Mouse (Mus musculus) ES-Bruce4 (cell line): ENCODE measurements around the gene Mpg. TPM values are rescaled to one million over a fixed set of nuclear protein-coding genes. Genes with fewer than 3 reads are reported as not detected.

ENCODE experiments used
- H3K27ac ChIP-seq: 2 replicates; pipeline ENCODE4 v1.5.1; 2012; ENCODE audit warnings: low read length, inconsistent platforms; ENCODE audit not compliant: insufficient read depth
- H3K27me3 ChIP-seq: 2 replicates; pipeline ENCODE4 v1.6.1; 2012; ENCODE audit warnings: mild to moderate bottlenecking, low read length, inconsistent platforms; ENCODE audit not compliant: control insufficient read depth, poor library complexity, insufficient read depth, severe bottlenecking
- H3K36me3 ChIP-seq: 2 replicates; pipeline ENCODE4 v1.6.1; 2012; ENCODE audit warnings: inconsistent platforms, mild to moderate bottlenecking, low read length, moderate library complexity; ENCODE audit not compliant: control insufficient read depth, poor library complexity, insufficient read depth, severe bottlenecking
- H3K4me1 ChIP-seq: one replicate; pipeline ENCODE4 v1.8.1; 2011; ENCODE audit warnings: low read length; ENCODE audit not compliant: control insufficient read depth, insufficient read depth
- H3K4me3 ChIP-seq: 2 replicates; pipeline ENCODE4 v1.5.1; 2011; ENCODE audit warnings: low read depth, mild to moderate bottlenecking, low read length
- H3K9ac ChIP-seq: 2 replicates; pipeline ENCODE4 v1.6.1; 2012; ENCODE audit warnings: low read depth, mild to moderate bottlenecking, inconsistent platforms; ENCODE audit not compliant: poor library complexity, severe bottlenecking
- H3K9me3 ChIP-seq: replicated peaks from 2 replicates; pipeline ENCODE4 v1.6.1; 2012; ENCODE audit warnings: mild to moderate bottlenecking, low read length, inconsistent platforms; ENCODE audit not compliant: control insufficient read depth, poor library complexity, insufficient read depth, severe bottlenecking
- CTCF ChIP-seq: IDR thresholded peaks from one replicate; pipeline ENCODE4 v1.8.1; 2011; ENCODE audit warnings: low read depth, low read length
- EP300 ChIP-seq: IDR thresholded peaks from 2 replicates; pipeline ENCODE4 v1.6.1; 2011; ENCODE audit warnings: low read depth, low read length; ENCODE audit not compliant: insufficient read depth
- POLR2A ChIP-seq: IDR thresholded peaks from one replicate; pipeline ENCODE4 v1.8.1; 2011; ENCODE audit warnings: low read length; ENCODE audit not compliant: insufficient read depth
- polyA plus RNA-seq: library from polyadenylated mRNA; stranded (reverse); fragments of >200 nt; gene quantifications from 2 replicates; pipeline ENCODE4 v1.2.4, GENCODE M21; 2011; ENCODE audit warnings: low read depth; ENCODE audit not compliant: missing spikeins, insufficient read depth, insufficient read length

Gene Mpg
- polyA plus RNA-seq, 1 experiment = 20.5 TPM

DNA sequence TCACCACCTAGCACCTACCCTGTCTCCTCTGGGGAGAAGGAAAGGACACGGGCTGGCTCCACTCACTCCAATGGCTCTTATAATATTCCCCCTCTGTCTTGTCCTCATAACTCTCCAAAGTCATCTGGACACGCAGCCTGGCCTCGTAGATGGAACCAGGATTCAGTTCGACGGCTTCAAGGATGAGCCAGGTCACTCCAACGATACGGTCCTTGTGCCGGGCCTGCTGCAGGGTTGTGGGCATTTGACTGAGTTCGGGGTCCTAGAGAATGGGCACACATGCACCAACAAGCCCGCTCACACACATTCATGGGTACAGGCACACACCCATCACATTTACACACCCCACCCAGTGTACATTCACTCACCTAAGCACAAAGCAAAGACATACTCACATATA is 33.1 kb upstream of the Mpg start:
- Histone ChIP-seq H3K9ac (no peak overlapping the region), H3K27ac (no peak overlapping the region), H3K4me3 (no peak overlapping the region), H3K27me3 (no peaks in the 10 kb centered on the region), H3K36me3 (no peaks in the 10 kb centered on the region), H3K9me3 (no peaks in the 10 kb centered on the region), H3K4me1 (no peaks in the 10 kb centered on the region)
- no peak for TF ChIP-seq POLR2A
- no peak for TF ChIP-seq CTCF
- no peak for TF ChIP-seq EP300

DNA sequence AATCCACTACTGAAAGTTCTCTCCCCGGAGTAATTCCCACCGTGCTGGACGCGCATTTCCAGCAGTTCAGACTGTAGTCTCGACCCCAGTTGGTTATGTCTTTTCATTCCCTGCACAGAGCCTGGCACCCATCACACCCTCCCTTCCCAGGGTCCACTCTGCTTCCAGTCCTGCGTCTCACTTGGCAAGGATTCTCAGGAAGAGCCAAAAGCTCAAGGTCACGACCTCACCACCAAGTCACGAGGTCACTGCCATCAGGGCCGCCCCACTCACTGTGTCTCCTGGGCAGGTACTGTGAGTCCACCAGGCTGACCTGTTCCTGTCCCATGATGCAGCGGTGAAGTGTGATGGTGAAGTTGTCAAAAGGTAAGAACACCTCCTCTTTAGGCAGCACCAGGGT is 32.2 kb upstream of the Mpg start:
- no peaks in the 10 kb centered on the region for H3K27me3 ChIP-seq
- no peak overlapping the region for H3K9ac ChIP-seq
- no peak overlapping the region for H3K27ac ChIP-seq
- no peak for TF ChIP-seq CTCF
- TF ChIP-seq EP300 = no peak
- TF ChIP-seq POLR2A = no peak
- no peaks in the 10 kb centered on the region for H3K4me1 ChIP-seq
- no peaks in the 10 kb centered on the region for H3K36me3 ChIP-seq
- H3K9me3 ChIP-seq = no peaks in the 10 kb centered on the region
- no peak overlapping the region for H3K4me3 ChIP-seq

DNA sequence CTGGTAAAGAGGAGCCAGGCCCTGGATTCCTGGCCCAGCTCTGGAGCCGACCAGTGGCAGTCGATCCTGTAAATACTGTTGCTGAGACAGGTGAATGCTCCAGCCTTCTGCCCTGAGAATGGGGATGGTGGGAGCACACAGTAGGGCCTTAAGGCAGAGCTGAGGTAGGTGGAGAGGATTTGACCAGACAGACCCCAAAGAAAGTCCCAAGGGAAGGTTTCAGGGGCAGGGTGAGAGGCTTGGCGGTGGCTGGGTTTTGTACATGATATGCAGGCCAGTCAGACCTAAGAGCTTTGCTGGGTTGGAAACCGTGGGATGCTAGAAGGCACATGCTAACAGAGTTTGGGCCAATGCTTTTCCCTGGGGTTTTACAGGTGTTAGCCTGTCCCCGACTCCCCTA is 31.7 kb upstream of the Mpg start:
- TF ChIP-seq EP300 = no peak
- TF ChIP-seq CTCF = no peak
- TF ChIP-seq POLR2A = no peak
- Histone ChIP-seq H3K9ac (no peak overlapping the region), H3K4me3 (no peak overlapping the region), H3K27ac (no peak overlapping the region), H3K36me3 (no peaks in the 10 kb centered on the region), H3K9me3 (no peaks in the 10 kb centered on the region), H3K4me1 (no peaks in the 10 kb centered on the region), H3K27me3 (no peaks in the 10 kb centered on the region)

DNA sequence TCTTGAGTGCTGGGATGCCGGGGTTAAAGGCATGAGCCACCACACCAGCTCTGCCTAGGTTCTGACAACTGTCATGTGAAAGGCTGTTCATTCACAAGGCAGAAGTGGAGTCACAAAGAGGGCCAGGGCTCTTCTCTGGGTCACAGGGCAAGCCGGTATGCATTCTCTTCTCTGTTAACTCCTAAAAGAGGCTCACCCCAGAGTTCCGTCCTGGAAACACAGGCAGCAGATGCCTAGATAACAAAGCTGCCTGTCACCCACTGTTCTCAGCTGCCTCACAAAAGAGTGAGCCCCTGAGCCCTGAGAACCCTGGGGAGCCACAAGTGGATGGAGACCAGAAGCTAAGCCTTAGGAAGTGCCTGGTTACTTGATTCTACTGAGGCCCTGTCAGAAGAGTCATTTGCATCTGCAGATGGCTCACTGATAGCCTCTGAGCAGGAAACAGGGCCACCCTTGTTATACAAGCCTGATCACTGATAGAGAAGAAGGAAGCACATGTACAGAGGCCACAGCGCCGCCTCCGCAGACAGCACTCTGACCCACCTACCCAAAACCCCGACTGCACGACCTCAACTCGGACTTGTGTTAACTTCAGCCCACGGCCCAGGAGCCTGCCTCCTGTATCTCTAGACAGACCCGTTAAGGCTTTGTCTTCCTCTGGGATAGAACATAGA is 30.3 kb upstream of the Mpg start:
- no peaks in the 10 kb centered on the region for H3K27me3 ChIP-seq
- no peak overlapping the region for H3K27ac ChIP-seq
- no peak overlapping the region for H3K4me3 ChIP-seq
- no peaks in the 10 kb centered on the region for H3K36me3 ChIP-seq
- H3K4me1 ChIP-seq = no peaks in the 10 kb centered on the region
- H3K9ac ChIP-seq = no peak overlapping the region
- no peaks in the 10 kb centered on the region for H3K9me3 ChIP-seq
- TF ChIP-seq EP300 (no peak), CTCF (no peak), POLR2A (no peak)

DNA sequence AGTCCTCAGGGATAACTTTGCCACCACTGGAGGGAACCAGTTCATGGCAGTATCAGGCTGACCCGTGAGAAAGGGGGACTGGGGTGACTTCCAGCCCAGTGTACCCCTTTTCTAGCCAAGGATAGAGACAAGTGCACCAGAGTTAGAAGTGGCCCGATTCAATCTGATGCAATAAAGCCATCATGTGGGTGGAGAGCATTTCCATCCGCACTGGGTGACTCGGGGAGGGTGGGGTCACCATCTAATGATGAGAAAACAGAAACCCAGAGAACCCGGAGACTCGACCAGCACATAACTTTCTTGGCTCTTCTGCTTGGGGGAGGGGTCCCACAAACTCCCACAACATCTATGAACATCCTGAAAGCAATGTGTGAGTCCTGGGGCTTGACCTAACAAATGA is 29.6 kb upstream of the Mpg start:
- H3K36me3 ChIP-seq = no peaks in the 10 kb centered on the region
- no peak overlapping the region for H3K27ac ChIP-seq
- H3K27me3 ChIP-seq = no peaks in the 10 kb centered on the region
- no peaks in the 10 kb centered on the region for H3K4me1 ChIP-seq
- H3K9me3 ChIP-seq = no peaks in the 10 kb centered on the region
- no peak overlapping the region for H3K4me3 ChIP-seq
- H3K9ac ChIP-seq = no peak overlapping the region
- no peak for TF ChIP-seq EP300
- no peak for TF ChIP-seq POLR2A
- no peak for TF ChIP-seq CTCF

DNA sequence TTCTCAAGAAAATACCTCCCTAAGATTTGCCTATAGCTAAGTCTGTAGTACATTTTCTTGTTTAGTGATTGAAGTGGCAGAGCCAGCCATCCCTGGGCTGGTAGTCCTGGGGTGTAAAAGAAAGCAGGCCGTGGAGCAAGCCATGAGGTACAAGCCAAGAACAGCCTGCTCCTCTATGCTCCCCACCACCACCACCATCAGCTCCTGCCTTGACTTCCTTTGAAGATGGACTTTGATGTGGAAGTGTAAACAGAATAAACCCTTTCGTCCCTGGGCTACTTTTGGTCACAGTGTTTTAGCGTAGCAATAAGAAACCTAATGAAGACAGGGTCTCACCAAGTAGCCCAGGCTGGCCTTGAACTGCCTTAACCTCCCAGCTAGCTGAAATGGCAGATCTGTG is 28.5 kb upstream of the Mpg start:
- Histone ChIP-seq H3K9me3 (no peaks in the 10 kb centered on the region), H3K9ac (no peak overlapping the region), H3K27ac (no peak overlapping the region), H3K4me1 (no peaks in the 10 kb centered on the region), H3K36me3 (no peaks in the 10 kb centered on the region), H3K27me3 (no peaks in the 10 kb centered on the region), H3K4me3 (no peak overlapping the region)
- TF ChIP-seq CTCF = no peak
- TF ChIP-seq POLR2A = no peak
- TF ChIP-seq EP300 = no peak
